Mouse (Mus musculus) intestine, postnatal 0 days (tissue): ENCODE data around the gene Ncstn. TPM values are rescaled to one million over a fixed set of nuclear protein-coding genes. Genes with fewer than 3 reads are reported as not detected.

Source experiments
- ATAC-seq: fragments of 200-750 bp; cut with Nextera tagmentation; 2 replicates; pipeline ENCODE4 v1.8.0; 2017; ENCODE audit warnings: mild to moderate bottlenecking, moderate TSS enrichment, moderate library complexity
- H3K27ac ChIP-seq: fragments of 300-500 bp; sonication (generic); 2 replicates; pipeline ENCODE4 v1.5.1; 2014; ENCODE audit warnings: mild to moderate bottlenecking, low read depth, low read length, moderate library complexity
- H3K27me3 ChIP-seq: fragments of 300-500 bp; sonication (generic); replicated peaks from 2 replicates; pipeline ENCODE4 v1.6.1; 2014; ENCODE audit warnings: low read length, mixed read lengths; ENCODE audit not compliant: control insufficient read depth, insufficient read depth
- H3K36me3 ChIP-seq: fragments of 300-500 bp; sonication (generic); 2 replicates; pipeline ENCODE4 v1.6.1; 2014; ENCODE audit warnings: mild to moderate bottlenecking, moderate library complexity; ENCODE audit not compliant: control insufficient read depth, insufficient read depth
- H3K4me1 ChIP-seq: fragments of 300-500 bp; sonication (generic); replicated peaks from 2 replicates; pipeline ENCODE4 v1.6.1; 2014; ENCODE audit warnings: antibody characterized with exemption, low read length, mixed read lengths; ENCODE audit not compliant: control insufficient read depth, insufficient read depth
- H3K4me2 ChIP-seq: fragments of 300-500 bp; sonication (generic); replicated peaks from 2 replicates; pipeline ENCODE4 v1.6.1; 2014; ENCODE audit warnings: low read depth, mild to moderate bottlenecking, moderate library complexity
- H3K4me3 ChIP-seq: fragments of 300-500 bp; sonication (generic); 2 replicates; pipeline ENCODE4 v1.5.1; 2014; ENCODE audit warnings: low read depth, low read length
- H3K9ac ChIP-seq: fragments of 300-500 bp; sonication (generic); 2 replicates; pipeline ENCODE4 v1.6.1; 2014; ENCODE audit warnings: mild to moderate bottlenecking, low read depth, low read length
- H3K9me3 ChIP-seq: fragments of 300-500 bp; sonication (generic); 2 replicates; pipeline ENCODE4 v1.6.1; 2016; ENCODE audit warnings: mixed run types; ENCODE audit not compliant: control insufficient read depth
- CTCF ChIP-seq: sonication (generic); IDR thresholded peaks from 2 replicates; pipeline ENCODE4 v1.5.1; 2016; ENCODE audit warnings: low read depth, mild to moderate bottlenecking, control low read depth, antibody characterized with exemption, moderate library complexity
- WGBS: fragments of 180-500 bp; shearing (Covaris S2); extraction: QIAGEN DNeasy Blood & Tissue Kit; methylation state at CpG from one replicate; pipeline ENCODE4 v1.1.7; 2014; 5-methylcytosine and 5-hydroxymethylcytosine counted together
- polyA plus RNA-seq: library from polyadenylated mRNA; unstranded; fragments of >200 nt; fragmentation: Nextera tagmentation; extraction: Ambion mirVana; gene quantifications from 2 replicates; pipeline ENCODE4 v1.2.1, GENCODE M21; 2015

Ncstn gene
- polyA plus RNA-seq, 1 experiment from 2014 or later: 110 TPM

- ATAC-seq: no peak
Observed at GRCm38 (mm10) chr1:172093522-172093921, 10.9 kb upstream of the Ncstn start.

GRCm38 (mm10) chr1:172082899-172083445 lies 377 bp upstream of the Ncstn start:
- TF ChIP-seq CTCF: no peak
- ATAC-seq: peak; percentile 65
- Histone ChIP-seq H3K4me2 (peak overlapping the region; percentile 71), H3K4me1 (peaks cover 7% of the 10 kb centered on the region; the same call in 1 of the 2 replicates), H3K36me3 (peaks cover 17% of the 10 kb centered on the region), H3K9me3 (no peaks in the 10 kb centered on the region), H3K27me3 (no peaks in the 10 kb centered on the region), H3K27ac (peak overlapping the region; percentile 89), H3K9ac (peak overlapping the region; percentile 88), H3K4me3 (peak overlapping the region; percentile 84)
- WGBS: under 1% methylated on average over 24 of the region's 24 CpGs

More at GRCm38 (mm10) chr1:172093522-172093921, 10.9 kb upstream of the Ncstn start:
- TF ChIP-seq CTCF: no peak
- Histone ChIP-seq H3K9ac (no peak overlapping the region), H3K27ac (no peak overlapping the region), H3K4me1 (no peaks in the 10 kb centered on the region), H3K27me3 (no peaks in the 10 kb centered on the region), H3K9me3 (no peaks in the 10 kb centered on the region), H3K4me3 (no peak overlapping the region), H3K36me3 (peaks cover 90% of the 10 kb centered on the region), H3K4me2 (no peak overlapping the region)
- 55% methylated on average over 3 of the region's 3 CpGs for WGBS

- TF ChIP-seq CTCF: no peak
- no peak overlapping the region for H3K9ac ChIP-seq
- H3K36me3 ChIP-seq: peaks cover 55% of the 10 kb centered on the region
- H3K4me3 ChIP-seq: 0 out of 2 replicates have a peak overlapping the region, but pooled peaks have one; percentile 2
- H3K4me2 ChIP-seq: peak overlapping the region; percentile 18; the same call in 1 of the 2 replicates
- H3K9me3 ChIP-seq: no peaks in the 10 kb centered on the region
- no peaks in the 10 kb centered on the region for H3K4me1 ChIP-seq
- WGBS: 36% methylated on average over 5 of the region's 5 CpGs
- H3K27me3 ChIP-seq: no peaks in the 10 kb centered on the region
- H3K27ac ChIP-seq: peak overlapping the region; percentile 68
- ATAC-seq: peak; percentile 72
Observed at GRCm38 (mm10) chr1:172077981-172078380, 4.6 kb downstream of the Ncstn start.

- TF ChIP-seq CTCF: no peak
- Histone ChIP-seq H3K9ac (no peak overlapping the region), H3K4me3 (no peak overlapping the region), H3K27ac (peak overlapping the region; percentile 2; the same call in 1 of the 2 replicates), H3K9me3 (no peaks in the 10 kb centered on the region), H3K4me1 (no peaks in the 10 kb centered on the region), H3K27me3 (no peaks in the 10 kb centered on the region), H3K36me3 (peaks cover 95% of the 10 kb centered on the region), H3K4me2 (no peak overlapping the region)
- 97% methylated on average over 7 of the region's 7 CpGs for WGBS
- ATAC-seq: no peak
Observed at GRCm38 (mm10) chr1:172072604-172073003, 10.0 kb downstream of the Ncstn start.

- Histone ChIP-seq H3K27ac (no peak overlapping the region), H3K4me2 (no peak overlapping the region)
- 71% methylated on average over 4 of the region's 4 CpGs for WGBS
Observed at GRCm38 (mm10) chr1:172071556-172071955, 11.0 kb downstream of the Ncstn start.

GRCm38 (mm10) chr1:172070227-172070626 lies 12.4 kb downstream of the Ncstn start:
- Histone ChIP-seq H3K27me3 (no peaks in the 10 kb centered on the region), H3K9me3 (no peaks in the 10 kb centered on the region), H3K27ac (no peak overlapping the region), H3K36me3 (peaks cover 97% of the 10 kb centered on the region), H3K9ac (no peak overlapping the region), H3K4me3 (no peak overlapping the region), H3K4me1 (no peaks in the 10 kb centered on the region), H3K4me2 (no peak overlapping the region)
- ATAC-seq: no peak
- no peak for TF ChIP-seq CTCF
- 55% methylated on average over 6 of the region's 6 CpGs for whole genome bisulfite sequencing

More at GRCm38 (mm10) chr1:172071556-172071955, 11.0 kb downstream of the Ncstn start:
- Histone ChIP-seq H3K27me3 (no peaks in the 10 kb centered on the region), H3K36me3 (peaks cover 98% of the 10 kb centered on the region), H3K9ac (no peak overlapping the region), H3K4me3 (no peak overlapping the region), H3K9me3 (no peaks in the 10 kb centered on the region), H3K4me1 (no peaks in the 10 kb centered on the region)
- no peak for TF ChIP-seq CTCF
- no peak for ATAC-seq
